Mouse (Mus musculus) frontal cortex, postnatal 25 days (tissue): Measurements from ENCODE around the gene Prr15.

ENCODE experiments used
- DNase-seq, 2 experiments: peaks; one replicate each; pipeline ENCODE4 v3.0.0; 2022; ENCODE audit warnings: low spot score in 2 of 2

The Prr15 gene

DNA sequence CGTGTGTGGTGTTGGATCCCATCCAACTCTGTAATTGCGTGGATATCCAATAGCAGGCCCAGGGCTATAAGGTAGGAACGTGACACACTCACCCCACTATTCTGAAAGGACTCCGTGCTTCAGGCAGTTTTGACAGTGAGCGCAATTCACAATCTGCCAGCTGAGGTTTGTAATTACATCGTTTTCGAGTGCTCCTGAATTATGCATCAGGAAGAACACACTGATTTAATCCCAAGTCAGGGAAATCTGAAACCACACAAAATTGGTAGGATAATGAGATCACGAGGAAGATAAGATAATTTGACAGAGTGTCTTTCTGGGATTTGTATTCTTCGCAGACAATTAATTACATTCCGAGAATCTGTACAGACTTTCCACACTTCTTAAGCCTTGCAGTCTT is 6.1 kb downstream of the Prr15 start:
- DNase-seq: no peak

DNA sequence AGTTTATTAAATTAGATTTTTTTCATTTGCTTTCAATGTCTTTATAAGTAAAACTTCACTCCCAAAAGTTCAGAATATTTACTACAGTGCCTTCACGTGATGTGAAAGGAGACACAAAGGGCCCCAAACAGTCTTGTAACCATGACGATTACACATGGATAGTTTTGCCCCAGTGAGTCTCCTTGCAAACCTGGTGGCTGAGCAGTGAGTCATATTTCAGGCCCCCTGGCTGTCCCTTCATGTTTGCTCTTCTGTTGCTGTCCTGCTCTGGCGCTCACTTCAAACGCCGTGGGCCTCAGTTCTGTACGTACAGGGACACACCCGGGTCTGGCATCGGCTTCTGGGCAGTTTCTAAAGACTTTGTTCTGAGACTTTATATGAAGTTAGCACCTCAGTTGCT is 6.6 kb downstream of the Prr15 start:
- no peak for DNase-seq

DNA sequence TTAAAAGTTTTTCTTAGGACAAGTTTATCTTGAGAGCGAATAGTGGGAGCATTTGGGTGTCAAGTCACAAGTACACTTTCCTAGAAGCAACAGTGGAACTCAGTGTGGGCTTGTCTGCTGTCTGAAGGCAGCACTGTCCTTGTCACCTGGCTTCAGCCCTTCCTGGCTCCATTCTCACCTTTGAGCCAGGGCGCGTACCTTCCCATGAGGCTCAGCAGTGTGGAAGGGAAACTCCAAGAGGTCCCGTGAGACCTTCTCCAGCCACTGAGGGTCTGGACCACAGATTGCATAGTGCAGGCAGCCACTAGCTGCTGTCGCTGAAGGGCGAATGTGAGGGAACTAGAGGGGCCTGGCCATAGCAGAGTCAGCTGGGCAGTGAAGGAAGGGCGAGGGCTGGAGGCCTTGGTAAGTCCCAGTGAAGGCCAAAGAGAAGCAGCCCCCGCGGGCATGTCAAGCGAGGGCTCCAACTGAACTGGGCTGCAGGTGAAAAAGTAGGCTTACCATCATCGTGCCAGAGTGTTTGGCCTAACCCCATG is 7.5 kb downstream of the Prr15 start:
- no peak for DNase-seq

DNA sequence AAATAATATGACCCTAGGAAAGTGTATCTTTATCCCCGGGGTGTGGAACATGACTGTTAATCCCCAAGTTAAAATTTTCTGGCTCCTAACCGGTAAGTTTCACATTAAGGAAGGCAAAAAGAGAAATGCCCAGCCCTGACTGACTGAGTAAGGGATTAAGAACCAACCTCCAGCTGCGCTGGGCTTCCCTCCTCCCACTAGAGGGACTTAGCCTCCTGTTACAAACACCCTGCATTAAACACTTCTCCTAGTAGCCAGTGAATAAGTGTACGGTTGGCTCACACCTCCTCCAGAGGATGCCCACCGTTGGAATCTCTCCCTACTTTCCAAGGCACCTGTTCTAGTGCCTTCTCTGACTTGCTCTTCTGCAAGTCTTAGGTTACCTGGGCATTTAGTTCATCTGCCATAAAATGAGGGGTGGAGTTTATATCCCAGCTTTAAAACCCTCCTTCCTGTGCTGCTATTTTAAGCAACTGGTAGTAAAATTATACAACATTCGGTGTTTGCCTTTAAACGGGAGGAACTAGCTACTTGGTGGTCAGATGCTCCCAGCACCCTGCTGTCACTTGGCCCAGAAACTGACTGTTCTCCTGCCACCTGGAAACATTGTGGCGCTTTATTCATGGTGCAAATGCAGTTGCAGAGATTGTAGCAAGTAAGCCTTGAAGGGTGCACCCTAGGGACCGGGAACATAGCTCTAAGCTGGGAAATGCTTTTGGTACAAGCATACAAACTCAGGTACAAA is 8.2 kb downstream of the Prr15 start:
- no peak for DNase-seq

DNA sequence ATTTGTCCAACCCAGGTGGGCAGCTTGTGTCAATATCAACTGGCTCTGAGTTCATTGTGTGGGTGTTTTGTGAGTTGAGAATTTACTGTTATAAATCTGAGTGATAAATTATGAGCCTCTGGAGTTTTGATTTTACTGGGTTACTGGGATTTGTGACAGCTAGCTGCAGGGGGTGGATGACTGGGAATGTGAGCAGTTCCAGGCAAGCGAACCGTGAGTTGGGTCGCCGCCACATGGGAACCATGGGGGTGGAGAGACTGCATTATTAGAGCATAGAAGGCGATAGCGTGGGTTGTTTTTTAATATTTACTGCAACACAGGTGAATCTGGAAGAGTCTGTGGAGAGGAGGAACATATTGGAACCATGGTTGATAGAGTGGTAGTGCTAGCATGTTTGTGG is 11.7 kb downstream of the Prr15 start:
- DNase-seq: no peak

DNA sequence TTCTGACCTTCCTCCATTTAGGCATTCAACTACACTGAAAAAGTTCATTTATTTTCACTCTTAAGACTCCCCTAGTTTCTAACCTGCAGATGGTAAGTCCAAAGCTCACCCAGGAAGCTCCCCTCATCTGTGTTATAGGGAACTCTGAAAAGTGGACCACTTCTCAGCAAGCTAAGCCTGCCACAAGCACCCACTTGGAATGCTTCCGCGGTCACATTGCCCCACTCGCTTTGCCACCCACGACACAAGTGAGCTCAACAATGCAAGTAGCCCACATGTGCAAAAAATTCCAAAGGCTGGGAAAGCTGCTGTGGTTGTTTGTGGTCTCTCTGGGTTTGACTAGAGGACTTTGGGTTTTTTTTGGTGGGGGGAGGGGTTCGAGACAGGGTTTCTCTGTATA is 15.5 kb downstream of the Prr15 start:
- no peak for DNase-seq

DNA sequence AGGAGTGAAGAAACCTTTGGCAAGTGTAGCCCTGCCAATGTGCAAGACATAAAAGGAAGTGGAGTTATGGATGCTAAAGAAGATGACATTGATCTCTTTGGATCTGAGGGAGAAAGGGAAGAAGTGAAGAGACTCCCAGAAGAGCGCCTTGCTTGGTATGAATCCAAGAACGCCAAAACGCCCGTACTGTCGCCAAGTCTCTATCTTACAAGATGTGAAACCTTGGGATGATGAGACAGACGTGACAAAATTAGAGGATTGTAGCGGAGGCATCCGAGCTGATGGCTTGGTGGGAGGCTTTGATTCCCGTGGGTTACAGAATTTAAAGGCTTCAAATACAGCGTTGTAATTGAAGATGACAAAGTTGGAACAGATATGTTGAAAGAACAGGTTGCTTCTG is 16.6 kb downstream of the Prr15 start:
- DNase-seq: no peak

DNA sequence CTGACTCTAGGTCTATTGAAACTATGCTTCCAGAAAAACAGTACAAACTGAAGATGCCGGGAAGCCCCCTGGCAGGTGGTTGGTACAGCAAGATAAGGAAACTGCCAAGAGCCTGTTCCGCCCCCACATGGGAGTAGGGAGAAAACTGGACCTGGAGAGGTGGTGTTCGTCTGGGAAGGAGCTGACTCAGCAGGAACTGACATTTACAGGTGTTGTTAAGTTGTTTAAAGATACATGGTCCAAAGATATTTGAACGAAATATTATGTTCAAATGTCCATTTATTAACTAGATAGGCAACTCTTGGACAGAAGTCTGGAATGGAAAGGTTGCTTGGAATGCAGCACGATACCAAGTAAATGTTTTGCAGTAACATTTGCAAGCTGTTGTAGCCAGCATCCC is 26.2 kb downstream of the Prr15 start:
- no peak for DNase-seq

DNA sequence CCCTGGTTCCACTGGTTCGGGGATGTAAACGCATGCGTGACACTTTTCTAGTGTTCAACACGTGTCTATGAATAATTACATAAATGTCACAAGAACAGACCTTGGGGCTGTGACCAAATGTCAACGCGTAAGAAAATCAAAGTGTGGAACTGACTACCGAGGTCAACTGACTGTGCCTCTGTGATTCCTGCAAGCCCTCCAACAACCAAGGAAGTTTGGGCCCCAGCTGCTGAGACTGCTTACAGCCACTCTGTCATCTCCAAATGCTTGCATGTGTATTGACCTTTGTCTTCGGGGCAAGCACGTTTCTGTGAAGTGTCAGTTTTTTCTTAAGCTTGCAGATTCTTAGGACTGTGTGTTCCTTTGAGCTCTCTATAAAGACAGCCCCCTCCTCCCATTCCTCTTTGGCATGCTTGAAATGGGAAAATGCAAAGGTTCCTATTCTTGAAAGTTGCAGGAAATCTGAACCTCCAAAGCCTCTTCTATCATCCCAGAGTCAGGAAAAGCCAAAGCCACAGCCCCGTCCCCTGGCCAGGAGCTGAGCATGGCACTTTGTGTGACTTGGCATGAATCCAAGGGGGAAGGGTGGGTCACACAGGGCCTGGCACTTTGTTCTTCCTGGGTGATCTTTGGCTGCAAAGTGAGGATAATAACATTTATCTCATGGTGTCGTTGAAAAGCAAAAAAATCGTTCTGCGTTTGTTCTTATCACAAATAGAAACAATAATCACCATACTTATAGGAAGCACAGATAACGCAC is 27.5 kb downstream of the Prr15 start:
- DNase-seq: no peak

DNA sequence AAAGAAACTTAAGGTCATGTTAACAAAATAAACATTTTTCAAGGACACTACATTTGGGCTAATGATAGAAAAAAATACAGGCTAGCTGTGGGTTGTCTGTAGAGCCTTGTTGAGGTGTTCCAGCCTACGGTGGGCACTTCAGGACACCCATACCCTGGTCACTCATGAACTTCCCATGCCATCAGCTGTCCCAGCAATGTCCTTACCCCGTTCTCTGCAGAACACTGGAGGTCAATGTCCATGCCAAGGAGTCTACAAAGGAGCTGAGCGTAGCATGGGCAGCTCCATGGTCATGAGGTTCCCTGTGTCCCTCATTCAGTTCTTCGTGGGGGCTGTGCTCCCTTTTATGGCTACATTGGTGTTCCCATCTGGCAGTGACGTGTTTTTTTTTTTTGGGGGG is 28.1 kb downstream of the Prr15 start:
- DNase-seq: no peak

DNA sequence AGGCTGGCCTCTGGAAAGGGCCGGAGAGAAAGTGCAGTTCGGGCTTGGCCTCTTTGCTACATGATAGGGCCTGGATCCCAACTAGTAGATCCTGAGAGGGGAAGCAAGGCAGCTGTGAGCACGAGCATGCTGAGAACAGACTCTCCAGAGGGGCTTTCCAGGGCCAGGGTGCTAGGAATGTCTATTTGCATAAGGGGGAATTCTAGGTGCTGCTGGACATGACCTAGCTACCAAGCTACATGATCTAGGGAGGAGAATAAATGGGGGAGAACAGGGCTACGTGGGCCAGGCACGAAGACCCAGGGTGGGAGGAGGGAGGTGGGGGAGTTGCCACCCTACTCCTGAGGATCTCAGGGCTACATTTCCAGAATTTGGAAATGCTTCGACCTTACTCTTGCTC is 30.0 kb downstream of the Prr15 start:
- DNase-seq: no peak

DNA sequence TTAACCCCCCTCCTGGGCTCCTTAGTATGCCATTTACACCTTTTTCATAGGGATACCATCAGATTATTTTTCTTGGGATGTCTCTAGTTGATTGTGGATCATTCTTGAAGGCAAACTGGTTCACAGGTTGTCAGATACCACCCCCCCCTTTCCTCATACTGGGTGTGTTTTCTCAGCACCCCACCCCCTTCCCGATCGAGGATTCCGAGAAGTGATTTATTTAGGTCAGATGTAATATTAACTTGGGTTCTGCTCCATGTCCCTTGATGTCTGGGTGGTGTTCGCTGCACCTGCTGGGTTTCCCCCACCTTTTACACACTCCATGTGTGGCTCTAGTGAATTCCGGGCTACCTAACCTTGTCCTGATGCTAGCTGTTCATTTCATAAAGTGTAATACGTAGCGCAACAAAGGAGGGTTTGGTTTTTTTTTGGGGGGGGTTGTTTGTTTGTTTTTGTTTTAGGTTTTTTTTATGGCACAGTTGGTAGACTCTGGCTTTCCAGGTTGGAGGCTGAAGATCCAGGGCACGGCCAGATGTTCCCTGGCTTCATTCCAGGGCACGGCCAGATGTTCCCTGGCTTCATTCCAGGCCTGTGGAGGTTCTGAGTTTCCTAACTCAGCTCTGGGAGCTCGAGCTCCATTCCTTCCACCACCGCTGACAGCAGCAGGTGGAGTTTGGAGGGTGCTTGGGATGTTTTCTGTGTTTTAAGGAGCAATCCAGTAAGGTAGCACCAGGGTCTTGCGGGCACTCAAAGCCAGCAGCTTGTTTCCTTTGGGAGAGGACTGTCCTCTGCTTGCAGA is 37.1 kb downstream of the Prr15 start:
- no peak for DNase-seq

DNA sequence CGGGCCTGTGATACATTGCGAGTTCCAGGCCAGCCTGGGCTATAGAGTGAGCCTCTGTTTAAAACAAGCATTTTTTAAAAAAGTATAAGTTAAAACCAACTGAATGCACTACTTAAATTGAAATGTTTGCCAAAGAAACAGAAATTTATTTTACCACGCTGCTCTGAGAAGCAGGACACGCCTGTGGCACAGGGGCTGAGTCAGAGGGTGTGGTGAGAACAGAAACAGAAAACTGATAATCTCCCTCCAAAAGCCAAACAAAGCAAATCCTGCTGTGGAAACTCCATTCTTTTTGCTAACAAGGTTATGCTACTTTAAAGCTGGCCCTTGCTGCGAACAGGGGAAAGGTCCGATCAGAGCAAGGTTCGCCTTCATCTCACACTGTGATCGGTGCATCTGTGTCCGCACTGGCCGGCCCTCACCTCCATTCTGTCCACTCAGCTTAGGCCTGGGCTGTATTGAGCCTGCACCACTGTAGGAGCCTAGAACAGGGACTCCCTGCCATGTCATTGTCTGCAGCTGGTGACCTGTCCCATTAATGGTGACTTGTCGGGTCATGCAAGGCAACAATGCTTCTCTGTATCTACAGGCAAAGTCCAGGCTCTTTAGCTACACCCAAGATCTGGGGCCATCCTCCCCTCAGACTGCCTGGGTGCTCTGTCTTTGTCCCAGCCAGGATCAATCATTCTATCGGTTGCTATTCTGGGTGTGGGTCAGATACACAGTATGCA is 38.9 kb downstream of the Prr15 start:
- DNase-seq: no peak

DNA sequence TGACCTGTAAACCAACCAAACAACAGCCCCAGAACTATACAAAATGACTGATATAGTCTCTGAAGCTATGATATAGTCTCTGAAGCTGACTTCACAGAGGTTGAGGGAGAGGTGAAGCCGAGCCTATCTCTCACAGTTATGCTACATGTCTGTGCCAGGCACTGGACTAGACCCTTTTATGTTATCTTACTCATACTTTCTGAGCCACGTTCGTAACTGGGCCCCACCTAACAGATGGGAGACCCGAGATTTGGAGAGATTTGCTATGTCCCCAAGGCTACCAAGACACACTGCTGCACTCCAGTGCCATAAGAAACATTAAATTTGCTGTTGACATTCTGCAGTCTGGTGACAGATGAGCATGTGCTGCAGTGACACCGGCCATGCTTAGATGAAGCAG is 41.0 kb downstream of the Prr15 start:
- DNase-seq: no peak

DNA sequence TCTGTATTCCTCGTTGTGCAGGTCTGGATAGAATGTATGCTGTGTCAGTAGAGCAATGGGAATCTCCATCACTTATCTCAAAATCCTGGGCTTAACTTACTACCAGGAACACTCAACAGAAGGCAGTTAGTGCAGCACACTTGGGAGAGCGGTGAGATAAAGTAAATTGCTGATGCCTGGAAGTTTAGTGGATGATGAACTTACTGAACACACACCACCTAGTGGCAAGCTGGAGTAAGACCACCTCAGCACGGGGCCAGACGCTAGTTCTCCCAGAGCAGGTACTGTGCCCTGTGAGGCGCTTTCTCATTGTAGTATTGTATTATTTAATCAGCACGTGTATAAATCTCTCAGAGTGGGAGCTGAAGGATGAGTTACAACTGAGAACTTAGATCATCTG is 42.4 kb downstream of the Prr15 start:
- DNase-seq: peak in 1 of 2 experiments; percentile 39

DNA sequence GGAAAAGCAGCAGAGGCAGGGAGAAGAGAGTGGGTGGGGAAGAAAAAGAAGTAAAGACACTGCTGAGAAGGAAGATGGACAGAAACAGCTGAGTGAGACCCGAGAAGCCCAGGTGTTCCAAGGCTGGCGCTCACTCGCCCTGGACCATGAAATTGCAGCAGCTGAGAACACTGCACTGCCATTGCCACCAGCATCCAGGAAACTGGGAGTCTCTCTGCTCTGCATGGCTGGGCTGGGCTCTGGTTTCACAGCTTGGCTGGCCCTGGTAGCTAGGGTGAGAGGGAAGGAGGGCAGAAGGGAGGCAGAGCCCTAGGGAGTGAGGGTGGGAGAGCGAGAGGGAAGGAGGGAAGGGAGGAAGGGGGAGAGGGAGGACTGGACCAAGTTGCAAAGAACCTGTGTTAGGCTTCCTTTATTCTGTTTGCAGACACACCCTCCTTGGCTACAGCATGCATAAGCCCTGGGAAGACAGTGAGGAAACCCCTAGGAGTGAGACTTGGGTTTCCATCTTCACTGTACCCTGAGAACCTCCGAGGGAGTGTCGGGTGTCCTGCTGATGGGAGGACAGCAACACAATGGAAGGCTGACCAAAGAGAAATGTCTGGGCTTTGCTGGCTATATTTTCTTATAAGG is 44.4 kb downstream of the Prr15 start:
- DNase-seq: no peak

DNA sequence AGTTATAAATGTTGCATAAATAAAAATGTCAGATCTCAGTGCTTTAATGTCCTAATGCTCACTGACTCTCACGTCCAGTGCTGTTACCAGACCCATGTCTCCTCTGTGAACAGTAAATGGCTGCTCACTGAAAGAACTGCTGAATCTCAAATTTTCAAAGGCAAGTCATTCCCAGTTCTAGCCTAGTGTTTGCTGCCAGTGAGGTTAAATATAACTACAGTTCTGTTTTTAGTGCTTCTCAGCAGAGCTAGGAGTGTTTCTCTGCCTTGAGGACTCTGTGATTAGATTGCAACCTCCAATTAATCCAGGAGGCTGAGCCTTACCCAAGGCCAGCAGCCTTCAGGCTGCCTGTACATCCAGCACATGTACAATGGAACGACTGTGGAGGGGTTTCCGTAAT is 46.2 kb downstream of the Prr15 start:
- DNase-seq: no peak

DNA sequence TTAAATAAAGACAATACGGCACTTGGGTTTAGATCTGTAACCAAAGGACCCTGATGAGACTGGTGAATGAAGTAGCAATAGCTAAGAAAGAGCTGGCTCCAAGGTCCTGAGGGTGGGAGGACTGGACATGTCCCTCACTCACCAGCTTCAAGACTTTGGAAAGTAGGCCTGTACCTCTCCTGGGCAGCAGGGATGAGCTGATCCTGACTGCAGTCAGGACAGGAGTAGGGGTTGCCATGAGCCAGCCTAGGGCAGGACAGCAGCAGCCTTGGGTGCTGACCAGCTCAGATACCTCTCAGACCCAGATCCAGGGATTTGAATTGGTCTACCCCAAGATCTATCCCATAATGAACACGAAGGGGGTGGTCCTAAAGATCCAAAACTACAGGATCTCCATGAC is 53.7 kb downstream of the Prr15 start:
- no peak for DNase-seq
